Mouse (Mus musculus) kidney, postnatal 14 days (tissue): ENCODE data around the gene Rptor.
A peak's percentile ranks its signal among the peaks of the same experiment; 100 is the strongest.

Experiments
- DNase-seq: peaks from one replicate; pipeline ENCODE4 v3.0.0; 2022; ENCODE audit warnings: mixed read lengths

Gene Rptor

DNA sequence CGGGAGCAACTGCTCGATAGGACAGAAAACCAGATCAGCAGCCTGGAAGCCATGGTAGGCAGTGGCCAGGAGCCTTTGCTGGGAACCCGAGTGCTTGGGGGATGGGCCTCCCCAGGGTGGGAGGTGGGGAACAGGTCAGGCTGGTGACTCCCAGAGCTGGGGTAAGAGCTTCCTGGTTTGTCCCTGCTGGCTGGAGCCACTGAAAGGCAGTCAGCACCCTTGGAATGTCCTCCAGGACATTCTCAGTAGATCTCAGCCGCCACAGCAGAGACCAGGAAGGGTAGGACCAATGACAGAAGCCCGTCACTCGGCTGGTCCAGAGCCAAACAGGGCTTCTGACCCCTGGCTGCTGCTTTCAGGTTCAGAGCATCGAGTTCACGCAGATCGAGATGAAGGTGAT, 313.0 kb downstream of the Rptor start:
- DNase-seq: peak; percentile 68

DNA sequence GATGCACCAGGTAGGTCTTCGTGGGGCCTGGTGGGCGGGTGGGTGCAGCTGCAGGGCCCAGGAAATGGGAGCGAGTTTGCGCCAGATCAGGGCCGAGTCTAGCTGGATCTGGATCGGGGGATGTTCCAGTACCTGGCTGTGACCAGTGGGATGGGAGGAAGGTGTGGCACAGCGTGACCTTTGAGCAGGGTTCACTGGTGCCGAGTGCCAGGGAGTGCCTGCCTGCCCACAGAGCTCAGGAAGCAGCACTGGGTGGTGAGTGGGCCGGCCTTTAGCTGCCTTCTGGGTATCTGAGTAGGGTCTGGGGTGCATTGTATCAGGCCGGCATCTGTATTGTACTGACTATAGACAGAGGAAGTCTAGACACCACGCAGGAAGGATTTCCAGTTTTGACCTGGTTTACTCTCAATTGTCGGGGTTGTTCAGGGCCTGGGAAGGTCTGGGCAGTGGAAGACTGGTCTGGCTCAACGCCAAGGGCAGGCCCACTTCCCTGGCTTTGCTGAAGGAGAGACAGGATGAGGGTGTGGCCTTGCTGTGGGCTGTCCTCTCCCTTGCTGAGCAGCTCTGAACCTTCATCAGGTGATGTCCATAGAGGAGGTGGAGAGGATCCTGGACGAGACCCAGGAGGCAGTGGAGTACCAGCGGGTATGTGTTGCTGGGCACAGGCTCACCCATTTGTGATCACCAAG, 313.5 kb downstream of the Rptor start:
- DNase-seq: peak; percentile 92

DNA sequence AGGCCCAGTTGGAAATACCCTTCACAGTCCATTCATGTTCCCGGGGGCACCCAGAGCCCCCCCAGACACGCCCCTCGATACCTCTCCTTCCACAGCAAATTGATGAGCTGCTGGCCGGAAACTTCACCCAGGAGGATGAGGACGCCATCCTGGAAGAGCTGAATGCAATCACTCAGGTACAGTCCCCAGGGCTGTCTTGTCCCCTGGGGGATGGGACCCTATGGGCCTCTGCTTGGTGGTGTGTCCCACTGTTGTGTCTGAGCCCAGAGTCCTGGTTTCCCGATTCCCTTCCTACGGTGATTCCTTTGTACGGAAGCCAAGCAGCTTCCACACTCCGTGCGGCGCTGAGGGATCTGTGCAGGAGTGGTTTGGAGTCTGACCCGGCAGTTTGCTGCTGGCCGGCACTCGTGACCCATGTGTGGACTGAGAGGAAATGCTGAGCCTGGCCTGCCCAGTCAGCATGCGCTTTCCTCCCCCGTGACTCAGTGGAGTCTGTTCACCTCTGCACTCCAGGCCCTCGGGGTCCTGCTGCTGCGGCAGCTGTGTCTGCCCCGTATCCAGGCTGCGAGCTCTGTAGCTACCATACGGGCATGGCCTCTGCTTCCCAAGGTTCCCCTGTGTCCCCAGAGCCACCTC, 314.2 kb downstream of the Rptor start:
- DNase-seq: peak; percentile 84

DNA sequence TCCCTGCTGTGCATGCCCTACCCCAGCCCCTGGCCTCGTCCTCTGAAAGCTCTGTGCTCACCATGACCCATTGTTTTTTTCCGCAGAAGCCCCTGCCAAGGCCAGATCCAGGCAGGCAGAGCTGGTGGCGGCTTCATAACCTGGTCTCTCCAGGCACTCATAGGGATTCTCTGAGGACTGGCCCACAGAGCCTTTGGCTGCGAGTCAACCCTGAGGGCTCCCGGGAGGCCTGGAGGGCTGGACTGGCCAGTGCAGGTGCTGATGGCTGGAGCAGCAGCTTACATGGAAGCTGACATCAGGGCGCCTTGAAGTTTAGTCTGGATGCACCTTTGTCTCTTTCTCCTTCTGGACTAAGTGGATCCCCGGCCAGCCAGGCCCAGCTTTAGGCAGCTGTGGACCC, 315.8 kb downstream of the Rptor start:
- DNase-seq: no peak

DNA sequence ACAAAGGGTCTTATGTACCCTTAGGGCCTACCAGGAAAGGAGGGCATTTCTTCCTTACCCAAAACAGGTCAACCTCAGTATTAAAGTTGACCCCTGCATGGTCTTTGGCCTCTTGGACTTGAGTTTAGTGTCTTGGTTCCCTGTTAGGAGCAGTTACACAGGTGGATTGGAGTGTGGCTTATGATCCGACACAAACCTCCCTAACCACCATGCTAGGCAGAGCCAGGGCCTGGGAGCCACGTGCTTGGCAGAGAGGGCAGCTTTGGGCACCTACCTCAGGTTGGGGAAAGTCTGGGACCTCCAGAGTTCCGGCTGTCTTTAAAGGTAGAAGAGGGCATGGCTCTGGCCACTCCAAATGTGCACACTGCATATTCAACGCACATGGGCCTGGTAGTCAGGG, 316.7 kb downstream of the Rptor start:
- DNase-seq: no peak

DNA sequence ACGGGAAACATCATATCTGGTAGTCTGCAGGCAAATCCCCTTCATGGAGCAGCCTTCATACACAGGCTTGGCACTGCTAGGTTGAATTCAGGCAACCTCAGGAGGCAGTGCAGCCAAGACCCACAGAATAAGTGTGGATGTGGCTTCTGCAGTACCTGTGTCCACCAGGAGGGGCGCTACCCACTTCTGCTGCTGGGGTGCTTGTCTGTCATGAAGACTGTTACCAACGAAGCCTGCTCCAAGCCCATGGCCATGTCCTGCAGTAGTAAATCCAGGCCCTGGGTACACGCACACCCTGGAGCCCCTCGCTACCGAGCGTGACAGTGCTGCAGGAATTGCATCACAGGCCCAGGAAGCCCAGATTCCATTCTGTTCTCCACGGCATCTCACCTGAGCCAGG, 317.2 kb downstream of the Rptor start:
- peak; percentile 67 for DNase-seq

DNA sequence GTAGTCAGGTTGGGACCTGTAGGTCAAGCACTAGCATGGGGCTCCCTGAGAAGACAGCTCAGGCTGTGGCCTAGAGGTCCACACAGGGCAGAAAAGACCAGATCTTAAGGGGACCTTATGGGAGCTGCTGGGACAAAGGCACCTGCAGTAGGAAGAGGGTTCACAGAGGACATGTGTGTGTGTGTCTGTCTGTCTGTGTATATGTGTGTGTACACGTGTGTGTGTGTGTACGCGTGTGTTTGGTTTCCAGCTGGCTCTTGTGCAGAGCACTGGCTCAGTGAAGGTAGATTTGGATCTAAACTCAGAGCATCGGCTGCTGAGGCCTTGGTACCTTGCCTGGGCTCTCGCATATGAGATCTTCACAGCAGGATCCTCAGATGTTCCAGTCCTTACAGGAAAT, 318.0 kb downstream of the Rptor start:
- DNase-seq: no peak

DNA sequence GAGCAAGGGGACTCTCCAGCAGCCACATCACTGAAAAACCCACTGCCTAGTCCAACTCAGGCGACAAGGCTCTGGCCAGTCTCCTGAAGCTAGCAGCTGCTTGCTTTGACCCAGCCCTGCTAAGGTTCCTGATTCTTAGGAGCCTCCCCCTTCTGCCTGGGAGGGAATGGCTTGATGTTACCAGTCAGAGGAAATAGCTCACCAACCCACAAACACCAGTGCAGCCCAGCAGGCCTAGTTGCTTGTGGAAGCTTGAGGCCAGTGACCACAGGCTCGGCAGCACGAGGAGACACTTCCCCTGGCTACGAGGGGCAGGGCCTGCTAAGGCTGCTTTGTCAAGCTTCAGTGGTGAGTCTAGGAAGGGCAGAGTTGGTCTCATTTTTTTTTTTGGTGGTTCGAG, 322.5 kb downstream of the Rptor start:
- no peak for DNase-seq

DNA sequence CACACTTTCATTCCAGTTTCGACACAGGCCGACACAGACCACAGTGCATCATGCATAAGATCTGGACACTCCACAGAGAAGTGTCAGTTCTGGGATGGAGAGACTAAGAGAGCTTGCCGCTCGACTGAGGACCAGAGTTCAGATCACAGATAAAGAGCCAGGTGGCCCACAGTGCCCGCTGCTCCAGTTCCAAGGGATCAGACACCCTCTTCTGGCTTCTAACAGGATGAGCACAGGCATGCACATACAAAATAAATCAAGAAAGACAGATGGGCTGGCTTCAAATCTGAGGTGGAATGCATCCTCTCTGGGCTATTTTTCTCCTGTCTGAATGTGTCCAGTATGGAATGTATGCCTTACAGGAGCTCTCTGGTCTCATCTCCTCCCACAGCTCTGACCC, 324.1 kb downstream of the Rptor start:
- DNase-seq: no peak

DNA sequence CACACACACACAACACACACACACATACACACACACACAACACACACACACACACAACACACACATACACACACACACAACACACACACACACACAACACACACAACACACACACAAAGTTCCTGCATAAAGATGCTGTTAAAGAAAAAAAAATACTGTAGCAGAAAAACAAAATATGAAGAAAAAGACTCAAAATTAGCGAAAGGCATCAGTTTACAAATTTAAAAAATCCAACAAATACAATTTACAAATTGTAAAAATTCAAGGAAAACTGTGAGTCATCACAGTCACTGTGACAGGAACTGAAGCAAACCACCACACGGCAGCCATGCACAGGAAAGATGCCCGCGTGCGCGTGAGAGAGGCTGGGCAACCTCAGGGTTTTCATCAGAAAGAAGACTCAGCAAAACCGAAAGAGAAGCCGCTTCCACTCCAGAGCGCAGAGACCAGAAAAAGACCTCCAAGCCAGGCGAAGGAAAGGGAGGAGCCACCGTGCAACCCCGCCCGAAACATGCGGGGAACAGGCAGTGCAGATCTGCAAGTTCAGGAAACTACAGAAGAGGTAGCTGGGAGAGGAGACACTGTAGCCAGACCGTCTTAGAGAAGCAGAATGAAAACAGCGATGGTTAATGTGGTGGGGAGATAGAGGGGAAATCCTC, 325.4 kb downstream of the Rptor start:
- DNase-seq: peak; percentile 59

DNA sequence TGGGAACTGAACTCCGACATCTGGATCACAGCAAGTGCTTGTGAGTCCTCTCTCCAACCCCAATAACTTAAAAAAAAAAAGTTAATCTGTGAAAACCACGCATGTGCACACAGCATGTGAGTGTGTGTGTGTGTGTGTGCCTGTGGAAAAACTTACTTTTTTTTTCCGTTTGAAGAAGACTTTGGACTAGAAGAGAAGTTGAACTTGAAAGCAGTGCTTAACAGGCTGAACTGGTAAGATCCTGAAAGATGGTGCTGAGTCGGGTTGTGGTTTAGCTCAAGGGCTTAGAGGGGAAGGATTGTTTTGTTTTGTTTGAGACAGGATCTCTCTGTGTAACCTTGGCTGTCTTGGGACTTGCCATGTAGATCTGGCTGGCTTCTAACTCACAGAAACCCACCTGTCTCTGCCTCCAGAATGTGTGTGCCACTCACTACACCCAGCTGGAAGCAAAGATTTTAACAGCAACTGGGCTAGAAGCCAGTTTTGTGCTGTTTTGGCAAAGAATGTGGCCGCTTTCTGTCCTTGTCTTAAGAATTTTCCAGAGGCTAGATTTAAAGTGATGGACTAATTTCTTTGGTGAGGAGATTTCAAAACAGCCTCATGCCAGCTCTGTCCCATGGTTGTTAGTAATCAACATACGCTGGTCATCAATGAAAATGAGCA, 327.0 kb downstream of the Rptor start:
- DNase-seq: no peak

DNA sequence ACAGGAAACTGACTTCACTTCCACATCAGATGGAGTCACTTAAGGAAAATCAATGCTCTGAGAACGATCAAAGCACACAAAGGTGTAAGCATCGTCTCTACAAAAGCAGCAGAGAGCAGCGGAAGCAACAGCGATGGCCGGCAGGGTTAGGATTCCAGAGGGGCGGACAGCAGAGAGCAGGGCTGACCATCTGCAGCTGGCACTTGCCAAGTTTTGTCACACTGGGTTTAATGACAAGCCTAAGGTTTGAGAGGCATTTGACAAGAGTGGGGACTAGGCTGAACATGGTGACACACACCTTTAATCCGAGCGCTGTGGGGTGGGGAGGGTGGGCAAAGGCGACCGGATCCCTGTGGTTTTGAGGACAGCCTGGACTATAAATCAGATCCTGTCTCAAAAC, 329.1 kb downstream of the Rptor start:
- no peak for DNase-seq

DNA sequence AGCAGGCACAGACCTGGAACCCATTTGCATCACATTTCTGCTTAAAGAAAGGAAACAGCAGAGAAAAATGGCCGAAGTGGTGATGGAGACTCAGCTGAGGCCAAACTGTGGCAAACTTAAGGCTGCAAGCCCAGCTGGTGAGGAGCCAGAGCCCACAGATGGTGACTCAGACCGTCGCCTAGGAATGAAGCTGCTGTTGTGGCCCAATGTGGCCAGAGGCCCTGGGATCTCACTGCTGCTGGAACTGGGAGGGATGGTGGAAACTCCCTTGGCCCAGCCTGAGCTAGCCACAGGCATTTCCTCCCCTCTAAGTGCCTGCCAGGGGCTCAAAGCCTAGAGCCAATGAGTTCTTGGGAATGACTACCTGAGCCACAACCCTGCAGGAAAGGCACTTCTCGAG, 330.4 kb downstream of the Rptor start:
- no peak for DNase-seq

DNA sequence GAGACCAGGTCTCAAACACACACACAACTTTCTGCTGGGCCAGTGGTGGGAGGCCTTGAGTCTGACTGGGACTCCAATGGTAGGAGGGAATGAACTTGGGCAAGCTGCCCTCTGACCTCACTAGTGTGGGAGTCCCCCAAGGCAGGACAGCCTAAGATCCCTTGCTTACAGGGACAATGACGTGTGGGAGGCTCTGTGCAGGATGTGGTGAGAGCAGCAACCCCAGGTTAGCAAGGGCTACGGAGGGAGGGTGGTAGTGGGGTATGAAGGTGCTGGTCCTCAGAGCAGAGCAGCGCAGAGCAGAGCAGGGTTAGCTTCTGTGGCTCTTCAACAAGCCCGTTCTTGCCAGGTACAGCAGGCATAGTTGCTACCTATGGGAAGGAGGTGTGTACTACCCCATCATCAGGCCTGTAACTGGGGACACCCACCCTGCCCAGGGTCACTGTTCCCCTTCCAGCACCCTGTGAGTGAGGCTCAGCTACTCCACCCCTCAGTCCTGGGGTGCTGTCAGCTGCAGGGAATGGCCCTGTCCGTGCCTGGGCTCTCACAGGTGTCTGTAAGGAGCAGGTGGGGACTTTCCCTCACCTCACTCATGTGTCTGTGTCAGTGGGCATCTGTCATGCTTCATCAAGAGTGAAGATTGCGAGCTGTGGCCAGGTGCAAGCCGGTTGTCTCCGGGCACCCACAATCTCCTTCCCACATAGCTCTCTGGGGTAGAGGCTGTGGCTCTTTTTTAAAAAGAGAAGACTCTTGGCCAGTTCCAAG, 331.3 kb downstream of the Rptor start:
- DNase-seq: no peak

DNA sequence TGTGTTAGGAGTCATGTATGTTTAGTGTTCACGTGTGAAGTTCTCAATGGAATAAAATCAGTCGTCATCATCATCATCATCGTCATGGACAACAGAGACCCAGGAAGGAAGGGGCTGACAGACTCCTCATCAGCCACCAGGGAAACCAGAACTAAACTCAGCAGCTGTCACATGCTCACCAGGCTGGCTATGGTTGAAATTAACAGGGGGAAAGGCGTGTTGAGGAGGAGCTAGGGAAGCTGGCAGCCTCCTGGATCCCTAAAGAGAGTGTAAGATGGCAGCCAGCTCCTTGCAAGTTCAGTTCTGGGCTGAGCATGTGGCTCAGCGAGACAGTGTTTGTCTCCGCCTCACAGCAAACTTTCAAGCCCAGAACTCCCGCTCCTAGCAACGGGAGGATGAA, 332.1 kb downstream of the Rptor start:
- DNase-seq: no peak

DNA sequence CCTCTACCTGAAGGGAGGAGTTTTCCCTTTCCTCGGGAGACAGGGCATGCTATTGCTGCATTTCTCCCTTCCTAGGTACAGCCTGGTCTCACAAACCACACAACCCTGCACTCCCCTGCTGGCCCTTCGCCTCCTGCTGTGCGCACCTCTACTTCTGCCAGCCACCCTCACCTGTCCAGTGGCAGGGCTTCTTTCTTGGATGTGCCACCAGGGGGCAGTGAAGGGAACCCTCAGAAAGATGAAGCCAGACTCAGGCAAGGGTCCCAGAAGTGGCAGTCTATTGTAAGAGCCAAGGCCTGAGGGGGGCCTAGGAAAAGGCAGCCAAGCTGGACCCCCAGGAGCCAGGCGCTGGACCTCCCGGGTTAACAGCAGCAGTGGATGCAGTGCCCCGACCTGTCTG, 332.8 kb downstream of the Rptor start:
- DNase-seq: peak; percentile 83

DNA sequence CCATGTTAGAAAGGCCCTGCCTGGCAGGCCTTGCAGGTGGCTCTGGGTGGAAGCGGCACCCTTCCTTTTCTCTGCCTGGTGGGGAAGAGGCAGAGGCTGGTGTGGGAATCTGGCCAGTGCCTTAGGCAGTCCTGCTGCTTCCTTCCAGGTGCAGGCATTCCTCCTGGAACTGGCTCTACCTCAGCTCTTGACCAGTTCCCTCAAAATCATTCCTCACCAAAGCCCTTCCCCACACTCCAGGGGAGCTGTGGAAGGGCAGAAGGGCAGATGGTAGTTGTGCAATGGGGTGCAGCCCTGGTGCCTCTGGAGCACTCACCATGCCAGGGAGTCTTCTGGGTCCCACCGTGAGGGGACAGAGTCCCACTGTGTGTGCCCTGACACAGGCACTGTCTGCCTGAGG, 333.8 kb downstream of the Rptor start:
- DNase-seq: no peak

DNA sequence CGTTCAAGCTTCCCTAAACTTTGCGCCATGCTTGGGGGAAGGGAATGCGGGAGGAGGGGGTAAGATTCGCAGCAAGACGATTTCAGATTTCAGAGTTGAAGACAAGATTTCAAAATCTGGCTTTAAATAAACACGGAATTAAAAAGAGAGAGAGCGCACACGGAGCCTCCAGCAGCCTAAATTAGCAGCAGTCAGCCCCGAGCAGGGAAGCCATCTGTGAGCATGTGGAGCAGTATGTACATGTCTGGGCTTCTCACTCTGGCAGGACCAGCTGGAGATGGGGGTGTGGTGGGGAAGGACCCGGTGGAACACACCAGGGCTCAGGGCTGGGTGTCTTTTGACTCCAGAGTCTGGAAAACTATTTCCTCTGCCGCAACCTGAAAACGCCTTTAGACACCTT, 334.5 kb downstream of the Rptor start:
- DNase-seq: no peak

DNA sequence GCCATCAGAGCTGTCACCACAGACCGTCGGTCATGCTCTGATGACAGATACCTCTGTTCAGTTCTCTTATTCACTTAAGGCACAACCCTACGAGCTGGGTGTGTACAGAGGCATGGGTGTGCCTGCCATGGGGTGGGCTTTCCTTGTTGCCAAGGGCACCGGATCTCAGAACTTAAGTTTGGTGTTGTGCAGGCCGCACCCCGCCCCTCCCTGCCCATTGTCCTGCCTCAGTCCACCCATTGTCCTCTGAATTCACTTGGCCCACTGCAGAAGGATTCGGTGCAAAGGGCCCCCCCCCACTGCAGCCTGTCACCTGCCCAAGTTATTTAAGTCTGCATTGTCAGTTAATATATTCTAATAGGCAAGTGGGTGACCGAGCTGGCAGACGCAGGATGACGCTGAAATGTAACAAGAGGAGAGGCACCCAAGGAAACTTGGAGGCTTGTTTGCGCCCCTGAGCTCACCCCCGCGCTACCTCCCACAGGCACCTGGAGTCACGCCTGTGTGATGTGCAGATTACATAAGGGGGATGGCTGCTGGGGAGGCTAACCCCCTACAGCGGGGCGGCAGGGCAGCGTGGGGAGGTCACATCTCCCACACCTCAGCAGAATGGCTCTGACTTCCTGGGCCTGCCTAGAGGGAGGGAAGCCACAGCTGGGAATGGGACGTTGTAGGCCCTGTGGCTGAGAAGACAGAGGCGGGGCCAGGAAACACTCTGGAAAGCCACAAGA, 335.2 kb downstream of the Rptor start:
- peak; percentile 59 for DNase-seq

DNA sequence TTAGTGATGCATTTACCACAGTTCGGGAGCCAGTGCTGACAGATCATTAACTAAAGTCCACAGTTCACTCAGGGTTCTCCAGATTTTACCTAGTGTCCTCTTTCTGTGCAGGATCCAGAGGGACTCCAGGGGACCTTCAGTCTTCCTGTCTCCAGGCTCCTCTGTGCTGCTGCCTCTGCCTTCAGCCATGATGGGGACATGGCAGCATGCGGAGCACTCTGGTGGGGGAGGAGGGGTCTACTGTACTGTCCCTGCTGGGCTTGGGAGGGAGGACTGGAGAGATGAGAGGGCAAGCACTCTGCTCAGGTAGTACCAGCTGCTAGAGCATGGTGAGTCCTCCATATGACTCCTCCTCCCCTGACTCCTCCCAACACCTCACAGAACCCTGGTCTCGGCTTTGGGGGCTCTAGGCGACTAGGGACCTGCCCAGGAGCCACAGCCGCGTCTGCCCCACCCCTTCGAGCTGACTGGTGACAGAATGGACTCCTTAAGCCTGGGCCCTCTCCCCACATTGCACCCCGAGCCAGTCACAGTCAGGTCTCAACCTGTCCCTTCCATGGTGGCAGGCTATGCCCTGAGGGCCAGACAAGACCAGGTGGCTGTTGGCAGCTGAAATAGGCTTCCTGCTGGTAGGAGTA, 336.5 kb downstream of the Rptor start:
- peak; percentile 71 for DNase-seq

DNA sequence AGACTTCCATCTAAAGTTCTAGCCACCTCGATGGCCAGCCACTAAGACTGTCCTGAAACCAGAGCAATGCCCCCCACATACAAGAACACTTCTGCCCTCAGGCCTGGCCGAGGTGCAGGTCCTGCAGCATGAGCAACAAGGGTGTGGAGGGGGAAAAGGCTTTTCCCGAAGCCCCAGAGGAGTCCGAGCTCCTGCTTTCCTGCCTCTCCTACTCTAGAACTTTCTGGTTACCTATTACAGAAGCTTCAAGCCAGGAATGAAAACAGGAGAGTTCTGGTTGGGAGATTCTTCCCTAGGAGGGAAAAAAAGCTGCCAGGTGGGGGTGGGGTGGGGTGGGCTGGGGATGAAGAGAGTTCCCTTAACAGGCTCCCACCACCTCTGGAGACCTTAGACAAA, 337.0 kb downstream of the Rptor start:
- no peak for DNase-seq

DNA sequence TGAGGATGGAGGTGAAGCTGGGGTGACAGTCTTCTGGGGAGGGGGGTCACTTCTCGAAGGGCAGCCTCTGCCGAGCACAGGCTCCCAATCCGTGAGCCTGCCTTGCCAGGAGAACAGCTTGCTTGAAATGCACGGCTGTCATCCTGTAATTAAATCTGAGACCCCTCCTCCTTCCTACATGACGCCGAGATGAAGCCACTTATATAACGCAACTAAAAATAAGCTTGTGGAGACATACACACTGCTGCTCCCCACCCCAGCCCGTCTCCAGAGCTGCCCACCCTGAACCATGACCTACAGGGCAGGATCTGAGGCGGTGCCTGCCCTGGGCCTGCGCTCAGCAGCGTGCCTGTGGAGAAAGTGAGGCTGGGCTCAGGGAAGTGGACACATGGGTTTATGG, 337.4 kb downstream of the Rptor start:
- no peak for DNase-seq
